Mouse (Mus musculus) lung, embryonic 15.5 days (tissue): Measurements from ENCODE around the gene Sgk1. TPM values are rescaled to one million over a fixed set of nuclear protein-coding genes. Genes with fewer than 3 reads are reported as not detected.

Experiments used
- ATAC-seq: fragments of 200-750 bp; cut with Nextera tagmentation; 2 replicates; pipeline ENCODE4 v1.8.0; 2017; ENCODE audit warnings: moderate number of reproducible peaks, borderline replicate concordance; ENCODE audit not compliant: low FRiP score, low TSS enrichment; ENCODE audit errors: extremely low read depth
- H3K27ac ChIP-seq: fragments of 300-500 bp; sonication (generic); 2 replicates; pipeline ENCODE4 v1.5.1; 2015; ENCODE audit warnings: moderate library complexity, mild to moderate bottlenecking, inconsistent platforms
- H3K27me3 ChIP-seq: fragments of 300-500 bp; sonication (generic); 2 replicates; pipeline ENCODE4 v1.6.1; 2015; ENCODE audit warnings: inconsistent platforms
- H3K36me3 ChIP-seq: fragments of 300-500 bp; sonication (generic); 2 replicates; pipeline ENCODE4 v1.6.1; 2015; ENCODE audit warnings: inconsistent platforms
- H3K4me1 ChIP-seq: fragments of 300-500 bp; sonication (generic); 2 replicates; pipeline ENCODE4 v1.6.1; 2015; ENCODE audit warnings: inconsistent platforms
- H3K4me2 ChIP-seq: fragments of 300-500 bp; sonication (generic); 2 replicates; pipeline ENCODE4 v1.6.1; 2015; ENCODE audit warnings: inconsistent platforms, mild to moderate bottlenecking, moderate library complexity
- H3K4me3 ChIP-seq: fragments of 300-500 bp; sonication (generic); 2 replicates; pipeline ENCODE4 v1.5.1; 2015; ENCODE audit warnings: mild to moderate bottlenecking, inconsistent platforms
- H3K9ac ChIP-seq: fragments of 300-500 bp; sonication (generic); 2 replicates; pipeline ENCODE4 v1.6.1; 2015; ENCODE audit warnings: inconsistent platforms
- H3K9me3 ChIP-seq: fragments of 300-500 bp; sonication (generic); 2 replicates; pipeline ENCODE4 v1.6.1; 2016; ENCODE audit warnings: inconsistent platforms
- WGBS: fragments of 180-500 bp; shearing (Covaris S2); methylation state at CpG from one replicate; pipeline ENCODE4 v1.1.7; 2015; 5-methylcytosine and 5-hydroxymethylcytosine counted together
- polyA plus RNA-seq: library from polyadenylated mRNA; unstranded; fragments of >200 nt; fragmentation: Nextera tagmentation; extraction: Ambion mirVana; gene quantifications from 2 replicates; pipeline ENCODE4 v1.2.1, GENCODE M21; 2015

Gene Sgk1
- polyA plus RNA-seq = 41.8 and 47.1 TPM in 2 replicates

- Histone ChIP-seq H3K4me2 (peak within 1 kb of the TSS; percentile 71), H3K4me1 (peaks cover 8% of the 10 kb centered on the region; the same call in 1 of the 2 replicates), H3K27me3 (peaks cover 12% of the 10 kb centered on the region; the same call in 1 of the 2 replicates), H3K27ac (no peak within 1 kb of the TSS), H3K4me3 (peak within 1 kb of the TSS; percentile 36), H3K9ac (0 out of 2 replicates have a peak within 1 kb of the TSS, but pooled peaks have one; percentile 11), H3K36me3 (no peaks in the 10 kb centered on the region), H3K9me3 (no peaks in the 10 kb centered on the region)
- 3% methylated on average over 36 of the region's 36 CpGs for WGBS
- ATAC-seq = no peak
These were observed at the start of gene Sgk1 for GRCm38 (mm10) chr10:21882184-21883081. Sgk1 (plus strand) TSS chr10:21882184.

GRCm38 (mm10) chr10:21832282-21832681 is 49.7 kb upstream of the Sgk1 start:
- H3K27ac ChIP-seq = no peak overlapping the region
- no peak overlapping the region for H3K9ac ChIP-seq
- H3K27me3 ChIP-seq = no peaks in the 10 kb centered on the region
- H3K9me3 ChIP-seq = no peaks in the 10 kb centered on the region
- no peak overlapping the region for H3K4me3 ChIP-seq
- no peaks in the 10 kb centered on the region for H3K36me3 ChIP-seq
- no peak for ATAC-seq
- 80% methylated on average over 2 of the region's 2 CpGs for WGBS
- no peak overlapping the region for H3K4me2 ChIP-seq
- peaks cover 8% of the 10 kb centered on the region; the same call in 1 of the 2 replicates for H3K4me1 ChIP-seq

GRCm38 (mm10) chr10:21833757-21834156 is 48.2 kb upstream of the Sgk1 start:
- Histone ChIP-seq H3K4me2 (no peak overlapping the region), H3K27me3 (no peaks in the 10 kb centered on the region), H3K27ac (no peak overlapping the region), H3K9ac (no peak overlapping the region), H3K4me1 (peaks cover 6% of the 10 kb centered on the region; the same call in 1 of the 2 replicates), H3K36me3 (no peaks in the 10 kb centered on the region), H3K4me3 (no peak overlapping the region), H3K9me3 (no peaks in the 10 kb centered on the region)
- no peak for ATAC-seq
- WGBS = 89% methylated on average over 3 of the region's 3 CpGs

- no peak for ATAC-seq
- 68% methylated on average over 7 of the region's 7 CpGs for WGBS
- no peaks in the 10 kb centered on the region for H3K4me1 ChIP-seq
These were observed 46.9 kb upstream of the Sgk1 start for GRCm38 (mm10) chr10:21835077-21835476.

GRCm38 (mm10) chr10:21839248-21840155 is 42.5 kb upstream of the Sgk1 start:
- no peak overlapping the region for H3K4me3 ChIP-seq
- no peaks in the 10 kb centered on the region for H3K9me3 ChIP-seq
- no peaks in the 10 kb centered on the region for H3K27me3 ChIP-seq
- no peak overlapping the region for H3K27ac ChIP-seq
- no peak for ATAC-seq
- no peaks in the 10 kb centered on the region for H3K36me3 ChIP-seq
- no peak overlapping the region for H3K9ac ChIP-seq
- no peaks in the 10 kb centered on the region for H3K4me1 ChIP-seq
- no peak overlapping the region for H3K4me2 ChIP-seq
- 32% methylated on average over 13 of the region's 13 CpGs for WGBS

More at GRCm38 (mm10) chr10:21835077-21835476, 46.9 kb upstream of the Sgk1 start:
- no peak overlapping the region for H3K9ac ChIP-seq
- no peaks in the 10 kb centered on the region for H3K27me3 ChIP-seq
- no peaks in the 10 kb centered on the region for H3K36me3 ChIP-seq
- H3K27ac ChIP-seq = no peak overlapping the region
- no peak overlapping the region for H3K4me2 ChIP-seq
- no peak overlapping the region for H3K4me3 ChIP-seq
- no peaks in the 10 kb centered on the region for H3K9me3 ChIP-seq

GRCm38 (mm10) chr10:21843326-21843725 is 38.7 kb upstream of the Sgk1 start:
- H3K9ac ChIP-seq = no peak overlapping the region
- H3K36me3 ChIP-seq = no peaks in the 10 kb centered on the region
- H3K4me1 ChIP-seq = no peaks in the 10 kb centered on the region
- 80% methylated on average over 6 of the region's 6 CpGs for WGBS
- H3K27ac ChIP-seq = no peak overlapping the region
- ATAC-seq = no peak
- H3K27me3 ChIP-seq = no peaks in the 10 kb centered on the region
- no peak overlapping the region for H3K4me3 ChIP-seq
- no peaks in the 10 kb centered on the region for H3K9me3 ChIP-seq
- H3K4me2 ChIP-seq = no peak overlapping the region

GRCm38 (mm10) chr10:21843861-21844260 is 38.1 kb upstream of the Sgk1 start:
- Histone ChIP-seq H3K4me1 (no peaks in the 10 kb centered on the region), H3K27ac (no peak overlapping the region), H3K4me3 (no peak overlapping the region), H3K4me2 (no peak overlapping the region), H3K9ac (no peak overlapping the region), H3K9me3 (no peaks in the 10 kb centered on the region), H3K27me3 (no peaks in the 10 kb centered on the region), H3K36me3 (no peaks in the 10 kb centered on the region)
- ATAC-seq = no peak
- WGBS = 55% methylated on average over 8 of the region's 8 CpGs

- ATAC-seq = no peak
- 61% methylated on average over 7 of the region's 7 CpGs for WGBS
- H3K27me3 ChIP-seq = no peaks in the 10 kb centered on the region
These were observed 37.6 kb upstream of the Sgk1 start for GRCm38 (mm10) chr10:21844391-21844790.

GRCm38 (mm10) chr10:21845601-21846282 is 36.2 kb upstream of the Sgk1 start:
- 0 out of 2 replicates have a peak, but pooled peaks cover 3% of the 10 kb centered on the region for H3K4me1 ChIP-seq
- no peaks in the 10 kb centered on the region for H3K36me3 ChIP-seq
- no peak for ATAC-seq
- no peak overlapping the region for H3K9ac ChIP-seq
- H3K27ac ChIP-seq = no peak overlapping the region
- no peaks in the 10 kb centered on the region for H3K27me3 ChIP-seq
- H3K9me3 ChIP-seq = no peaks in the 10 kb centered on the region
- no peak overlapping the region for H3K4me2 ChIP-seq
- 67% methylated on average over 10 of the region's 10 CpGs for whole genome bisulfite sequencing
- no peak overlapping the region for H3K4me3 ChIP-seq

More at GRCm38 (mm10) chr10:21844391-21844790, 37.6 kb upstream of the Sgk1 start:
- H3K9ac ChIP-seq = no peak overlapping the region
- H3K4me1 ChIP-seq = no peaks in the 10 kb centered on the region
- H3K36me3 ChIP-seq = no peaks in the 10 kb centered on the region
- no peaks in the 10 kb centered on the region for H3K9me3 ChIP-seq
- H3K27ac ChIP-seq = no peak overlapping the region
- H3K4me3 ChIP-seq = no peak overlapping the region
- no peak overlapping the region for H3K4me2 ChIP-seq

- Histone ChIP-seq H3K4me1 (0 out of 2 replicates have a peak, but pooled peaks cover 3% of the 10 kb centered on the region), H3K36me3 (no peaks in the 10 kb centered on the region), H3K4me2 (no peak overlapping the region), H3K4me3 (no peak overlapping the region), H3K27ac (no peak overlapping the region), H3K9me3 (no peaks in the 10 kb centered on the region), H3K9ac (no peak overlapping the region), H3K27me3 (no peaks in the 10 kb centered on the region)
- WGBS = 85% methylated on average over 9 of the region's 9 CpGs
- ATAC-seq = no peak
These were observed 35.6 kb upstream of the Sgk1 start for GRCm38 (mm10) chr10:21846366-21846765.
